Mouse (Mus musculus): Measurements from ENCODE around the gene Fam20b. TPM values are rescaled to one million over a fixed set of nuclear protein-coding genes. Genes with fewer than 3 reads are reported as not detected.

The Fam20b gene
- 10 to 100 TPM; 51.7 to 62.4 TPM for total RNA-seq (2021)
- long read RNA-seq, experiment 1, full-length matches to known transcripts, result 7 of 21 reads
- long read RNA-seq, experiment 1, partial matches to known transcripts, result 2 of 21 reads
- long read RNA-seq, experiment 1, other reads (novel, unspliced or antisense), result 12 of 21 reads
- long read RNA-seq, experiment 2, full-length matches to known transcripts, result 10 of 41 reads
- long read RNA-seq, experiment 2, partial matches to known transcripts, result 7 of 41 reads
- long read RNA-seq, experiment 2, other reads (novel, unspliced or antisense), result 24 of 41 reads

DNA sequence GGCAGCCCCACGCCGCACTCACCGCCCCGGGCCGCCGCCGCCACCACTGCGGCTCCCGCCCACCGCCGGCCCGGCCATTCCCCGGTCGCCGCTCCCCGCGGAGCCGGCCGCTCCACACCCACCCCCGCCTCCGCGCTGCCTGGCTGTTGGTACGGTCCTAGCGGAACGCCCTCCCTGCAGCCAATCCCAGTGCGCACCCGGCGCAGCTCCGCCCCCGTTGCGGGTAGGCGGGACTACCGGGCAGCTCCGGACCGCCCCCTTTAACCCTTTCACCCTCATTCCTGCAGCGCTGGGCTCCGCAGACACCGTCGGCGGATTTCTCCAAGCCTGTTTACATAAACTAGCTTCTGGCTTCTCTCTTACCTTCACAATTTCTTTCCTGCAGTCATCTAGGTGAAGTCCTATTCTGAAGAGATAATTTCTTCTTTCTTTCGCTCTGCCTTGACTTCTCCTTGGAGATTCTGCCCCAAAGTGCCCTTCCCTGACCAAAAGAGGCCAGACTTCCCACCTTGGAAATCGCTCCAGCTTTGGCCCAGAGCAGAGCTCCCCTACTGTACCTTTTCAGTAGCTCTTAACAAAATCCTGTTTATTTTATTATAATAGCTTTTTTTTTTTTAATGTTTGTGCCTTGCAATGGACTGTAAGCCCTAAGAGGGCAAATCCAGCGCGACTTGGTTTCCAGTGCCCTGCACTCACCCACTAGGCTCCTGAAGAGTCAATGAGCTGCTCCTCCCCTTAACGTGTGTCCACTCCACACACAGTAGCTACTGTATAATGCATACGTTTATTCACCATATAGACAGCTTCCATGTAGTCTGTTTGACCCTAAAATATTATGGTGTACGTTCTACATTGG, at the start of gene Fam20b:
Fam20b (minus strand) TSS at position 137 of the 856 bp plus-strand sequence.
- peak; percentile 95 to 97 for DNase-seq (ENCODE audit: low spot score in 2 of 2)

DNA sequence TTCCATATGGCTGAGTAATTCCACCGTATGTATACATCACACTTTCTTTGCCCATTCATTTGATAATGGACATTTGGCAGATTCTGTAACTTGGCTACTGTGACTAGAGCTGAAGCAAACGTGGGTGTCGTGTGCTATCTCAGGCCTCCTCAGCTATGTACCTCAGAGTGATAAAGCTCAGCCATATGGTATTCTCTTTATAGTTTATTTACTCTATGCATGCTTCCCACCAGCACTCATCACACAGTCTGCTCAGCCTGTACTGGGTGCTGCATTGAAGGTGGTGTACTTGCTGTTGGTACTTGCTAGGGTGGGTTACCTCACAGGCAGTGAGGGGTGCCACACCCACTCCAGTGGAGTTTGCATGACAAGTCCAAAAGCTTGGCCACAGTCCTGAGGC, 46.4 kb upstream of the Fam20b start:
- no peak for DNase-seq (ENCODE audit: low spot score in 2 of 2)

DNA sequence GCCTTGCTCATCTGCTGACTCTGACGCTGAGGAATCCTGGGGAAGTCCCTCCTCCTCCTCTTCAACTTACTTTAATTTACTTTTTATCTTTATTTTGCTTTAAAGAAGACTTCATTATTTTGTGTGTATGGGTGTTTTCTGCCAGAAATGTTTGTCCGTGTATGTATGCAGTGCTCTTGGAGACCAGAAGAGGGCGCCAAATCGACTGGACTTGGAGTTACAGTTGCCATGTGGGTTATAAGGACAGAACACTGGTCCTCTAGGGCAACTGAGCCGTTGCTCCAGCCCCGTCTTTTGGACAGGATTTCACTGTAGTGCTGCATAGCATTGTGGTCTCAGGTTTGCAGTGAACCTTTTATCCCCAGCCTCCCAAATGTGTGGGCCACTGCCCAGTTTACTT, 45.7 kb upstream of the Fam20b start:
- DNase-seq (ENCODE audit: low spot score in 2 of 2), result no peak

DNA sequence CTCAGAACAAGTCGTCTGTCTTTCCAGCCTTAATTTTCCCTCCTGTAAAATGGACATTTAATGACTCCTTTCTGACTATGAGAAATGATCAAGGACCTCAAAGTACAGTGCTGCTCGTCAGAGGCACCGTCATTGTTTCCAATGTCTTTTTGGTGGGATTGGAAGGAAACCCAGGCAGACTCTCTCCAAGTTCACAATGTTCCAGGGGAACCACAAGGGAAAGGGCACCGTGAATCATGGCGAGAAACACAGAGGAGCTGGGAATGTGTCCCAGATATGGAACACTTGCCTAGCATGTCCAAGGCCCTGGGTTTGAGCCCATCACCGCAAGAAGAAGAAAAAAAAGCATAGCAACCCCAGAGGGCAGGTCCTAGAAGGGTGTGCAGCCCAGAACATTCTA, 44.4 kb upstream of the Fam20b start:
- DNase-seq (ENCODE audit: low spot score in 2 of 2), result no peak

DNA sequence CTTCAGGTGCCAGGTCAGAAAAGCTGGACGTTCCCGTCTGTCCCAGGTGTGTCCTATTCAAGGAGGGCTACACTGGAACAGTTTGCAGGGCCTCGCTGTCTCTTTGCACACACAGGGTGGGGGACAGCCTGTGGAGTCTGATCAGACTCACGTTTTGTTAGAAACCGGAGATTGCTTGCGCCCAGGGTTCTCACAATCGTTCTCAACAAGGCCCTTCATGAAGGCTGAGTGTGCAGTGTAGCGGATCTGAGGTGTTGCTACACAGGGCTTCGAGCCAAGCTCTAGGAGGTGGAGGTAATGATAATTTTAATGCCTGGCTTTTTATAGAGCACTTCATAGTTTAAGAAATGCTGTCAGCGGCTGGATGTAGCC, 42.5 kb upstream of the Fam20b start:
- DNase-seq (ENCODE audit: low spot score in 2 of 2), result no peak

DNA sequence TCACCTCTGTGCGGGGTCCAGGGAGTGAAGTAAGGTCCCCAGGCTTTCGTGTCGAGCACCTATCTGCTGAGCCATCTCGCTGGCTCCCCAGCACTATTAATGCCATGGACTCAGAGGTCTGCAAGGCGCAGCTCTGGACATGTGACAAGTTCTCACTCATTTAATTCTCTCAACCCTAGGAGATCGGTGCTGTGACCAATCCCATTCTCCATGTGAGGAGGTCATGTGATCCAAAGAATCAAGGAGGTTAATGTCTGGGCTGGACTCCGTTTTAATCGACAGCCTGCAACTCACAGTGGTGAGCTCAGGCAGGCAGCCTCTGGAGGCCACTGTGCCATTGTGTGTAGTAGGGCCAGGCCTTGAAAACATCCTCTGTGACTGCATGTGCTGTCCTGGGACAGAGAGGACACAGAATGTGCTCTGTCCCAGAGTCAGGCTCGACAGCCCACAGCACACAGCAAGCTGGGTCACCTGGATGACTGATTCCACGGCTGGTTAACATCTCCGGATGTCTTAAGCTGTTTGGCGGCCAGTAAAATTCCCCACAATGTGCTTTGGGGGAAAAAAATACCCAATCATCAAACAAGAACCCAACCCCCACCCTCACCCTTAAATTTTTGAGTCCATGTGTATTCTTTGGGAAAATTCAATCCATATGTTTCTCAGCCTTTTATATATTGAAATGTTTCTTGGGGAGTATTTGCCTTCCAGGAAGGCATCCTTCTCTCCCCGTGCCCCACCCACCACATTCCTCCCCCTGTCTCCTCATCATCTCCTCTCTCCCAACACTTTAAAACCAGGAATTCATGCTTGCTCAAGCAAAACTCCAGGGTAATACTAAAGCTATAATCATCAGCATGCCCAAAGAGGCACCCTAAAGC, 41.9 kb upstream of the Fam20b start:
- DNase-seq (ENCODE audit: low spot score in 2 of 2), result no peak

DNA sequence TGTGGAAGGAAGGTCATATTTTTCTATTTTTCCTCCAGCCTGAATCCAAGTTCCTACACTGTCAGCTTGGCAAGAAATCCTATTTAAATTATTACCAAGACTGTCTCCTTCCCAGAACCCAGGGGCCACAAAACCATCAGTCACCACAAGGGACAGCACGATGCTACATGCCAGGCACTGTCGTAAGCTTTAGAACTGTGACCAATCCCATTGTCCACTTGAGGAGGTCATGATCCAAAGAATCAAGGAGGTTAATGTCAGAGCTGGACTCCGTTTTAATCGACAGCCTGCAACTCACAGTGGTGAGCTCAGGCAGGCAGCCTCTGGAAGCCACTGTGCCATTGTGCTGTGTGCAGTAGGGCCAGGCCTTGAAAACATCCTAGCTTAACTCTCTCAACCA, 39.4 kb upstream of the Fam20b start:
- no peak for DNase-seq (ENCODE audit: low spot score in 2 of 2)

DNA sequence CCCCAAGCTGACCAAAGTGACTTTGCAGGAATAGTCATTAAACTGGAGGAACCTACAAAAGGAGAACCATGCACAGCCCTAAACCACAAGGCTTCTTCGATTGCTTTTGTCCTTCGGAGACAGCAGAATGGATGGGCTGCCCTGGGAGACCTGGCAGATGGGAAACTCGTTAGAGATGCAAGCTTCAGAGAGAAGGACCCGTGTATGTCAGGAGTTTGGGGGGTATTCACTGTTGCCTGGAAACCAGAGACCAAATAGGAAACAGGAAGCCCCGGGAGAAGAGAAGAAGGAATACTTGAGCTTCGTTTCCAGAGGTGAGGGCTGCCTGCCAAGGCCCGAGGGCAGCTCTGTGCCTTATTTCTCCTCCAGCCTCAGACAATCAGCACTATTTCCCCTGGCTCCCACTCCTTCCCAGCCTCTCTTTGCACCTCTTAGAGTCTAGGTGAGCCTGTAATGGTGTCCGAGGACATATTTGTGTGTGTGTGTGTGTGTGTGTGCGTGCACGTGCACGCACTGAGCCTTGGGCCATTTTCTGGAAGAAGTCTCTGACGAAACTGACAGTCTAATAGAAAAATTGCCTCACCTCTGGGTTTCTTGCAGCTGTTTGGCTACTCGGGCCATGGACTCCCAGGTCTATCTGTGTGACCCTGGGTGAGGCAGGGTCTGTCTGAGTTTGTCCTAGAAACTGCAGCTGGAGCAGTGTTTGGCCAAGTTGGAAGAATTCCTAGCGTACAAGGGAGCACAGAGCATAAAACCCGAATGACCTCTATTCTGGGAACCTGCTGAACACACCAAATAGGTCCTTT, 35.9 kb upstream of the Fam20b start:
- no peak for DNase-seq (ENCODE audit: low spot score in 2 of 2)

DNA sequence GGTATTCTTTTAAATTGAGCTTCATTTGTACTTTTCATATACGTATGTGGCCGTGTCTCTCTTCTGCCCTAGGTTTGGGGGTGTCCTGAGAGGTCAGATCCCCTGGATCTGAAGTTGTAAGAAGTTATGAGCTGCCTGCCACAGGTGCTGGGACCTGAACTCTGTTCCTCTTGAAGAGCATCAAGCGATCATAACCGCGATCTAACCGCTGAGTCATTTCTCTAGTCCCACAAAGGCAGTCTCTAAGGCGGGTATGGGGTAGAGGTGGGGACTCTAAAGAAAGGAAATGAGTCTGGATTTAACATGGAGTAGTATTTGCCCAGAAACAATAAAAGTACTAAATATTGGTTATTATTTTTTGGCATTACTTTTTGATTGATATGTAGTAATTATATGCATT, 34.1 kb upstream of the Fam20b start:
- no peak for DNase-seq (ENCODE audit: low spot score in 2 of 2)

DNA sequence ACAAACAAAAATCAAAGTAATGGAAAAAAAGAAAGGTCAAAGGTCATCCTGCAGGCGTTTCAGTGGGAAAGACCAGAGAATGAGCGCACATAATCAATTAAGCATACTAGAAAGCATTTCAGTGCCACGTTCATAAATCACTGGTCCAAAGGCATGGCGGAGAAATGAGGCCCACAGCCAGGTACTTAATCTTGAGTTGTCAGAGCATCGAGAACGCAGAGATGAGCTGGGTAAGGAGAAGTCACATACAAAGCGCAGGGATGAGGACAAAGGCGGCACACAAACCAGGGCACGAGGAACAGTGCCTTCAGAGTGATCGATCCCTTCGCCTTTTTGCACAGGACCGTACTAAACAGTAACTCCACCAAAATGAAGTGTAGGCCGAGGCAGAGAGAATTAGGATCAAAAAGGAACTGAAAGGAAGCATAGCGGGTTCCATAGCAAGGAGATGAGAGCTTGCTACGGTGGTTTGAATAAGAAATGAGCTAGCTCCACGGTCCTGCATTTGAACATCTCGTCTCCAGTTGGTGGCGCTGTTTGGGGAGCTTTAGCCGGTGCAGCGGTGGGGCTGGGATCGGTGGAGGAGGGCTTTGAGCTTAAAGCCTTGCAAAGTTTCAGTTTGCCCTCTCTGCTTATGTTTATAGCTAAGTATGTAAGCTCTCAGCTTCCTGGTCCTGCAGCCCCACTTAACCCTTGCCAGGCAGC, 33.3 kb upstream of the Fam20b start:
- peak; percentile 59 to 64 for DNase-seq (ENCODE audit: low spot score in 2 of 2)

DNA sequence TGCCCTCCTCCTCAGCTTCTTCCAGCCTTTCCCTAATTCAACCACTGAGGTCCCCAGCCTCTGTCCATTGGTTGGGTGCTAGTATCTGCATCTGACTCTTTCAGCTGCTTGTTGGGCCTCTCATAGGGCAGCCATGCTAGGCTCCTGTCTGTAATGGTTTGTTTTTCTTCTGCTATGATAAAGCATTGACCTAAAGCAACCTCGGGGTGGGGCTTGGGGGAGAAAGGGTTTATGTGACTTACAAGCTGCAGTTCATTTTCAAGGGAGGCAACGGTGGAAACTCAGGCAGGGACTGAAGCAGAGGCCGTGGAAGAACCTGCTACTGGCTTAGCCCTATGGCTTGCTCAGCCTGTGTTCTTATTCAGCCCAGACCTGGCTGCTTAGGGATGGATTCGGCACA, 31.4 kb upstream of the Fam20b start:
- DNase-seq (ENCODE audit: low spot score in 2 of 2), result no peak

DNA sequence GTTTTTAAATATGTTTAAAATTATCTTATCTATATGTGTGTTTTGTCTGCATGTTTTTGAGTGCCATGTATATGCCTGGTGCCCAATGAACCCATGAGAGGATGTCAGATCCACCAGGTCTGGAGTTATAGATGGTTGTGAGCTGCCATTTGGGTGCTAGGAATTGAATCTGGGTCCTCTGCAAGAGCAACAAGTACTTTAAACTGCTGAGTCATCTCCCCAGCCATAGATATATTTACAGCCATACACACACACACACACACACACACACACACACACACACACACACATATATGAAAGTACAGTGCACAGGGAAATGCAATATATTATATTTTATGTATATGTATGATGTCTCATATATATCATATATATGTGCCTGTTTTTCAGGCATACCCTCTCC, 30.2 kb upstream of the Fam20b start:
- DNase-seq (ENCODE audit: low spot score in 2 of 2), result no peak

DNA sequence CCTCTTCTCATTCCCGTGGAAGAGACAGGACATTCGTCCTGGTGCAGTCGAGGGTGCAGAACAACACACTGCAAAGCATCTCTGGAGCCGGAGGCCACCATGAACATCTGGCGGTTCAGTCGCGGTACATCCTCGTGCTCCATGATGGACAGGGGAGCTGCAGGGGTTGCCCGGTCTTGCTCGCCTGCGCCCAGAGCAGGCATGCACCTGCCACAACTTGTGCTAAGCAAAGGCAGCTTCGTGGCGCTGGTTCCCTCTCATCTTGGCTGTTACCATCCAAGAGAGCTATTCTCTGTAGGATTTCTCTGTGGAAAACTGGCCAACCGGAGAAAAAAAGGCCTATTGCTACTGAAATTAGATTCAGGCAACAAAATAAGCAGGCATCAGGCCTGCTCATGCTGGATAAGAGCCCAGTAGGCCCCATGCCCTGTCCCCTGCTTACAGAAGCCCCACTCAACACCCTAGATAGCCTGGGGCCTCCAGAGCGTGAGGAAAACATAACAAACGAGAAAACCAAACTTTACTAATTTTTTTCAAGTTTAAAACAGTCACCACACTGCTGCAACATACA, 29.6 kb upstream of the Fam20b start:
- no peak for DNase-seq (ENCODE audit: low spot score in 2 of 2)

DNA sequence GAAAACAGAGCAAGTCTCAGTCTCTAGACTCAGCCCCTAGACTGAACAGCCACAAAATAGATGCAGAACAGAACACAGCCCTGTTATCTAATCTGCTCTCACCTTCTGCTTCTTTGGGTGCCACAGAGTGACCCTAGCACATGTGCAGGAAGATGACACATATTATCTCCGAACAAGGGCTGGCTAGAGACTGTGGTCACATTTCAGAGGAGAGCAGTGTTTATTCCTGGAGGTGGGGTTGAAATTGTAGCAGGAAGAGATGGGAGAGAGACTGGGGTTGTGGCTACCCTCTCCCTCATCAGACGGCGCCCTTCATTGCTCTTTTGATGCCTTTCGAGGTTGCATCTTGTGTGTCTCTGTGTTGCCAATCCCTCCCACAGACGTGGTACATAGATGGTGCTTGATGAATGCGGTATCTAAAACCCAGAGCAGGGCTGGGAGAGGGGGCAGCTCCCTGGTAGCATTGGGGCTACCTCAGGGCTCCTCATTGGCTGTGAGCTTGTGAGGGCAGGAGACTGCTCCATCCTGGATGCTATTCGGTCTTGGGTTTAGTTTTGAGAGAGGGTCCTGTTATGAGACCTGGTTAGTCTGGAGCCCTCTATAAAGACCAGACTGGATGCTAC, 26.4 kb upstream of the Fam20b start:
- no peak for DNase-seq (ENCODE audit: low spot score in 2 of 2)

DNA sequence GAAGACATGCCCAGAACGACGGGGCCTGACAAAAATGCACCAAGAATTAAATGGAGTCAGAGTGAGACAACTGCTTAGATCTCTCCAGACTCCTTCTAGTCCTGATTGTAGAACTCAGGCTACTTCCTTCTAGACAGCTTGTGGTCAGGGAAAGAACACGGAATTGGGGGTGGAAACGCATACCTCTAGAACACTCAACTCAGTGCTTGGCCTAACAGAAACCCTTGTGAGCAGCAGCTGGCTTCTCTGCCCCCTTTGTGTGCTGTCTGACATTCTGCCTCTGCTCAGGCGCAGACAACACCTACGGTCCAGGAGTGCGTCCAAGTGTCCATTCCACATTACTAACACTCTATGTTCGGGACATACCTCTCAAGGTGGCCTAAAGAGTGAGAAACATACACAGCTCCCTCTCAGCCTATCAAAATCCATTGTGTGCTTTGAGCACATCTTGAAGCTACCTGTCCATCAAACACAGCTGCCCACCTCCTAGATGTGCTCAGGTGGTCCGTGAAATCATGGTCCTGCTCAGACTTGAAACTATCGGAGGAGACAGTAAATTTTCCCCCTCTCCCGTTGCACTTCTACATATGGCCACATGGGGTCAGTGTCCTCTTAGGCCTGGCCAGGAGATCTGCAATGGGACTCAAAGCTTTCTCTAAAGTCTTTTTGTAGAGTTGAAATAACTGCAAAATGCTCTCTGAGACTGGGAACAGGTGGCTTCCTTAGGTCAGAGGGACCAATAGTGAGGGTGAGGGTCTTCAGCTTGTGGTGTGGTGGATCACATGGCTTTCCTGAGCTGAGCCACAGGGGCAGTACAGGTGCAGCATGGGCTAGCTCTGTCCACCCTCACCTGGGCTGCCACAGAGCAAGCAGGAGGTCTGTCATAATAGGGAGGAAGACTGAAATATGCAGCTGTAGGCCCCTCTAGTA, 22.9 kb upstream of the Fam20b start:
- DNase-seq (ENCODE audit: low spot score in 2 of 2), result peak; percentile 27 to 28

DNA sequence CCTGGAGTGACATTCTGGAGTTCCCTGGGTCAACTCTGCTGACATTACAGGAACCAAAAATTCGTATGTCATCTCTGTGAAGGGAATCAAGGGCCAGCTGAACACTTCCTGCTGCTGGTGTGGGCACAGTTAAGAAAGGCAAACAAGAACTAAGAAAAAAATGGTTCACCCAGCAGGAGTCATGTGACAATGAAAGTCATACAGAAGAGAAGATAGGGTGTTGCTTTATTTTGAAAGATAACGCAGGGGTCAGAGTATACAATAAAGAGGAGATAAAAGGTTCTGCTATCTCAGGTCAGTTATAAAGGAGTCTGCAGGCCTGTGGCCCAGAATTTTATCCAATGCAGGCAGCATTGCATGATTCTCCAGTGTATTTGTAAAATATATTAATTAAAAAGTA, 16.9 kb upstream of the Fam20b start:
- DNase-seq (ENCODE audit: low spot score in 2 of 2), result no peak

DNA sequence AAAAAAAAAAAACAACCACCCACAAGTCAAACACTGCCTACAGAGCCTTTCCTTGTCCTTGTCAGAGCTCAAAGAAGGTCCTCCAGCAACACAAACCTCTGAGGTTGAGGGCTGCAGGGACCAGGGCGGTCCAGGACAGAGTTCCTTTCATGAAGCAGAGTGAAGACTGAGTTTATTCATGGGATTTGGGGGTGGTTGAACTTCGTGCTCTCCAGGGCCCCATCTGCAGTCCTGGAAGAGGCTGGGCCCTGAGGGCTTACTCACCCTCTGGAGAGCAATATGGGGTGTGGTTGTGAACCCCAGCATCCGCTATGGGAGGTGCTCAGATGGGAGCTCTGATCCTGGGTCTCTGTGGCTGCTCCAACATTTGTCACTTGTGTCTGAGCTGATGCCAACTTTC, 15.1 kb upstream of the Fam20b start:
- no peak for DNase-seq (ENCODE audit: low spot score in 2 of 2)

DNA sequence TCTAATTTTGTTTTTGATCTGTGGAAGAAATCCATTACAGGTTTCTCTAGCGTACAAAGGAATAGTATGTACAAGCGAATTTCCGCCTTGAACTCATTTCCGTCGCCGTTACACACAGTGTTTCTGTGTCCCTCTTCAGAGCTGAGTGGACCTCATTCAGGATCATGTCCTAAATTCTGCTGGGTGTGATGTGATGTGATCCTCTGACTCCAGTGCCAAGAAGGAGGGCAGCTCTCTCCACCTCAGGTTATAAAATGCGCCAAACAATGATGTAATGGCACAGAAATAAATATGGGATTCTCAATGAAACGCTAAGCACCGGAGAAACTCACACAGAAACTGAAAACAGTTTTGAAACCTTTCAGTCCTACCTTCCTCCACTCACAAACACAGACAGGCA, 14.7 kb upstream of the Fam20b start:
- DNase-seq (ENCODE audit: low spot score in 2 of 2), result no peak
